Mouse (Mus musculus) liver, embryonic 11.5 days (tissue): ENCODE results near the gene Setd7. TPM values are rescaled to one million over a fixed set of nuclear protein-coding genes. Genes with fewer than 3 reads are reported as not detected.

Experiments used
- ATAC-seq: fragments of 200-750 bp; cut with Nextera tagmentation; replicated peaks from 2 replicates; pipeline ENCODE4 v1.8.0; 2017; ENCODE audit warnings: moderate number of reproducible peaks, mild to moderate bottlenecking, moderate TSS enrichment, moderate library complexity; ENCODE audit not compliant: low FRiP score
- DNase-seq: peaks from one replicate; pipeline ENCODE4 v3.0.0-alpha.2; 2017; ENCODE audit warnings: low spot score
- H3K27ac ChIP-seq: fragments of 300-500 bp; sonication (generic); 2 replicates; pipeline ENCODE4 v1.5.1; 2014; ENCODE audit warnings: mild to moderate bottlenecking, low read depth, low read length, control low read depth
- H3K27me3 ChIP-seq: fragments of 300-500 bp; sonication (generic); replicated peaks from 2 replicates; pipeline ENCODE4 v1.6.1; 2014; ENCODE audit warnings: low read length, mixed read lengths; ENCODE audit not compliant: control insufficient read depth, insufficient read depth
- H3K36me3 ChIP-seq: fragments of 300-500 bp; sonication (generic); 2 replicates; pipeline ENCODE4 v1.6.1; 2014; ENCODE audit warnings: mild to moderate bottlenecking, low read length, moderate library complexity, mixed read lengths; ENCODE audit not compliant: control insufficient read depth, insufficient read depth
- H3K4me1 ChIP-seq: fragments of 300-500 bp; sonication (generic); replicated peaks from 2 replicates; pipeline ENCODE4 v1.6.1; 2014; ENCODE audit warnings: low read length, mixed read lengths; ENCODE audit not compliant: control insufficient read depth, insufficient read depth
- H3K4me2 ChIP-seq: fragments of 300-500 bp; sonication (generic); 2 replicates; pipeline ENCODE4 v1.6.1; 2014; ENCODE audit warnings: mild to moderate bottlenecking, control low read depth, moderate library complexity
- H3K4me3 ChIP-seq: fragments of 300-500 bp; sonication (generic); 2 replicates; pipeline ENCODE4 v1.5.1; 2014; ENCODE audit warnings: low read depth, low read length, control low read depth
- H3K9ac ChIP-seq: fragments of 300-500 bp; sonication (generic); 2 replicates; pipeline ENCODE4 v1.6.1; 2014; ENCODE audit warnings: low read depth, low read length, control low read depth
- H3K9me3 ChIP-seq: fragments of 300-500 bp; sonication (generic); 2 replicates; pipeline ENCODE4 v1.6.1; 2016; ENCODE audit warnings: low read length, inconsistent platforms, mixed read lengths; ENCODE audit not compliant: control insufficient read depth
- WGBS: fragments of 180-500 bp; shearing (Covaris S2); extraction: QIAGEN DNeasy Blood & Tissue Kit; methylation state at CpG from one replicate; pipeline ENCODE4 v1.1.7; 2014; 5-methylcytosine and 5-hydroxymethylcytosine counted together
- polyA plus RNA-seq: library from polyadenylated mRNA; unstranded; fragments of >200 nt; fragmentation: Nextera tagmentation; extraction: Ambion mirVana; gene quantifications from 2 replicates; pipeline ENCODE4 v1.2.1, GENCODE M21; 2014

Gene Setd7
- polyA plus RNA-seq = 2.3 and 2.4 TPM in 2 replicates

DNA sequence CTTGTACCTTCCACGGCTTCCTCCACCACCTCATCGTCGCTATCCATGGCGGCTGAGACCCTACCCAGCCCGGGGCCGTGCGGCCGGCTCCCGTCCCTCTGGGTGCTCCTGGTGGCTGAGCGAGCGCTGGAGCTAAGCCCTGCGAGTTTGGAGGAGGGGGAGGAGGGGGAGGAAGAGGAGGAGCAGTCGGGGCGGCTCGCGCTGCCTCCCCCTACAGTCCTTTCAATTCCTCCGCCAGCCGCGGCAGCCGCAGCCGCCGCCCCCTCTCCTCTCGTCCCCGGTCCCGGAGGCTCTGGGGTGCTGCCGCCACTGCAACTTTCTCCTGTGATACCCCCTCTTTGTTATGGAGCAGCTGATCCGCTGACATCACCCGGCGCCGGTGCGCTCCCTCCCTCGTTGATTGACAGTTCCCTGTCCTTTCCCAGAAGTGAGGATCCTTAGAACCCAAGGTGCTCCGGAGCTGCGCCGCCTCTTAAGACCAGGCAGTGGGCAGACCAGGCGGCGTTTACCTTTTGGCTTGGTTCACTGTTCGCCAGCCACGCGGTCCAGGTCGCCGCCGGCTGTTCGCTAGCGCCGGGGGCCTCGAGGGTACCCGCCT is at the start of gene Setd7:
Gene Setd7, minus strand, starts transcription at position 369 of the 598 bp plus-strand sequence.
- Histone ChIP-seq H3K4me1 (peaks cover 9% of the 10 kb centered on the region), H3K4me3 (peak within 1 kb of the TSS; percentile 78), H3K4me2 (peak within 1 kb of the TSS; percentile 100), H3K27me3 (no peaks in the 10 kb centered on the region), H3K9ac (peak within 1 kb of the TSS; percentile 82), H3K27ac (peak within 1 kb of the TSS; percentile 73), H3K36me3 (no peaks in the 10 kb centered on the region), H3K9me3 (no peaks in the 10 kb centered on the region)
- ATAC-seq (peak; percentile 79), DNase-seq (peak; percentile 86)
- WGBS = under 1% methylated on average over 47 of the region's 48 CpGs

DNA sequence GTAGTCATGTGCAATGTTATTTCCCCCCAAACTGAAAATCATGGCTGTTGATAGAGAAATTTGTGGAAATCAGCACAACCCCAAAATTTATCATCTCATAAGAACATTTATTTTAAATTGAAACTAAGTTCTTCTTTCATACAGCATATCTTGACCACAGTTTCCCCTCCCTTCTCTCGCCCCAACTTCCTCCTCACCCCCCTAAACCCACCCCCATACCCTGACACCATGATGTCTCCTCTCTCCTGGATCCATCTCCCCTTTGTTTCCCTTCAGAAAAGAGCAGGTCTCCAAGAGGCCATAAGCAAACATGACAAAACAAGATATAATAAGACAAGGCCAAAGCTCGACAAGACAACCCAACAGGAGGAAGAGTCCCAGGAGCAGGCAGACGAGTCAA is 43.8 kb upstream of the Setd7 start:
- Histone ChIP-seq H3K4me1 (no peaks in the 10 kb centered on the region), H3K9ac (no peak overlapping the region), H3K36me3 (no peaks in the 10 kb centered on the region), H3K9me3 (no peaks in the 10 kb centered on the region), H3K27me3 (no peaks in the 10 kb centered on the region), H3K27ac (no peak overlapping the region), H3K4me3 (no peak overlapping the region), H3K4me2 (no peak overlapping the region)
- 57% methylated on average over 3 of the region's 3 CpGs for WGBS
- DNase-seq = no peak
- no peak for ATAC-seq

DNA sequence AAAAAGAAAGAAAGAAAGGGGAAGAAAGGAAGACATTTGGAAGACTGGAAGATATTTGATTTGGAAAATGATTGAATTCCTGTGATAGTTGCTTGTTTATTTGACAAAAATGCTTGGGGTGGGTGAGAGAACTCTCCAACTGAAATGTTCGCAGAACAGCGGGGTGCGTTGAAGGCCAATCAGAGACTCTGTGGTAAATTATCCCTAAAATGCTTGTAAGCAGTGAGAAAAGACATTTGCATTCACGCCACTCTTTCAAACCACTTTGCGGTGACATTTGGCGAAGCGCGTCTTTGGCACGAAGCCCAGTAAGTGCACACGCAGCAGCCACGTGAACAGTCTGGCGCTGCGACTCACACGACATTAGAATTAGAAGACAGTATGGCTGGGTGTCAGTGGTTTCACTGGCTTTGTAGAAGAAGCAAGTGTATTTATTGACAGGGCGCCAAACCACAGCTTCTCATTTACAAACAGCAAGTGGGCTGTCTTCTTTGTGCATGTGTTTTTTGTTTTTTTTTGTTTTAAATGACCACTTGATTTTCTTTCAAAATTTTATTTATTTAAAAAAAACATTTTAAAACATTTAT is 43.1 kb upstream of the Setd7 start:
- Histone ChIP-seq H3K36me3 (no peaks in the 10 kb centered on the region), H3K27ac (no peak overlapping the region), H3K27me3 (no peaks in the 10 kb centered on the region), H3K9ac (no peak overlapping the region), H3K4me3 (no peak overlapping the region), H3K4me2 (no peak overlapping the region), H3K4me1 (no peaks in the 10 kb centered on the region), H3K9me3 (no peaks in the 10 kb centered on the region)
- 89% methylated on average over 15 of the region's 15 CpGs for WGBS
- no peak for ATAC-seq
- no peak for DNase-seq

DNA sequence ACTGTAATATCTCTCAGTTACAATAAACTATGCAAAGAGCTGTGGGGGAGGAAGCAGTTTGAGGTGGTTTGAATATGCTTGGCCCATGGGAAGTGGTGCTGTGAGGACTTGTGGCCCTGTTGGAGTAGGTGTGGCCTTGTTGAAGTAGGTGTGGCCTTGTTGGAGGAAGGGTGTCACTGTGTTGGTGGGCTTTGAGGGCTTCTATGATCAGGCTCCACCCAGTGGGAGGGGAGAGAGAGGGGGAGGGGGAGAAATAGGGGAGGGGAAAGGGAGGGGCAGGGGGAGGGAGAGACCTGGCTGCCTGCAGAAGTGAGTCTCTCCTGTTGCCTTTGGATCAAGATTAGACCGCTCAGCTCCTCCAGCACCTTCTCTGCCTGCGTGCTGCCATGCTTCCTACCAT is 40.8 kb upstream of the Setd7 start:
- Histone ChIP-seq H3K27me3 (no peaks in the 10 kb centered on the region), H3K9ac (no peak overlapping the region), H3K27ac (no peak overlapping the region), H3K9me3 (no peaks in the 10 kb centered on the region), H3K4me3 (no peak overlapping the region), H3K4me2 (no peak overlapping the region), H3K4me1 (no peaks in the 10 kb centered on the region), H3K36me3 (no peaks in the 10 kb centered on the region)
- WGBS = 83% methylated on average over 2 of the region's 2 CpGs
- ATAC-seq (no peak), DNase-seq (no peak)

DNA sequence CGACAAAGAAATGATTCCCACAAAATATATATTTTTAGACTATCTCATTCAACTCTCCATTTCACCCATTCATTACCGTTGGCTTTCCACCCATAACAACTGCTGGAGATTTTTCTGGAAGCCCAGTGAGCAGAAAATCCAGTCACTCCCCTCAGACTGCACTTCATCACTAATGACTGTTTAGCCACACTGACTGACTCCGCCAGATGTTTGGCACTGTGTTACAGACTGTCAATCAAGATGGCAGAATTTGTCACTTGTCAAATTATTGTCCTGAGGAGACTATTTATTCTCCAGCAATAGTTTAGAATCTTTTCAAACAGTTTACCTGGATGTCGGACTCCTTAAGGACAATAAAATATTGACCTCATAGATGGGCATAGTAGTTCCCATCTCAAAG is 40.0 kb upstream of the Setd7 start:
- Histone ChIP-seq H3K4me1 (no peaks in the 10 kb centered on the region), H3K9me3 (no peaks in the 10 kb centered on the region), H3K27me3 (no peaks in the 10 kb centered on the region), H3K4me2 (no peak overlapping the region), H3K9ac (no peak overlapping the region), H3K4me3 (no peak overlapping the region), H3K36me3 (no peaks in the 10 kb centered on the region), H3K27ac (no peak overlapping the region)
- DNase-seq (no peak), ATAC-seq (no peak)
- 86% methylated on average over 4 of the region's 4 CpGs for WGBS

DNA sequence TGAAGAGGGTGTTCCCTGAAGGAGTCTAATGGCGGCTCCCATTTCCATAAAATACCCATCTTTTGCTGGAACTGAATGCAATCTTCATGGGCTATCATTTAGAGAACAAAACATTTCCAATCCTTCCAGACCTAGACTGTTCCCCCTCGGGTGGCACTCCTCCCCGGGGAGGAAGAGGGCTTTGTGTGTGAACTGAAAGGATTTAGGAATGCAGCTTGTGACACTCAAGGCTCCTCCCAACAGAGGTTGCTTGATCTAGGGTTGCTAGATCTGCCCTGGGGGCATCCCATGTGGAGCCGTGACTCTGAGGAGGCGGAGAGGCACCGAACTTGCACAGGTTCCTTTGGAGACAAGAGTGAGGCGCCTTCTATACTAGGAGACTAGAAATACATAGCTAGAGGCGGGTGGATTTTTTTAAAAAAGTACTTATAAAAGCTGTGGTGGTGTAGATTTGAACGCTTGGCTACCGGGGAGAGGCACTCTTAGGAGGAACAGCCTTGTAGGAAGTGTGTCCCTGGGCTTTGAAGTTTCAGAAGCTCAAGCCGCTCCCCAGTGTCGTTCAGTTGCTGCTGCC is 38.5 kb upstream of the Setd7 start:
- Histone ChIP-seq H3K27ac (no peak overlapping the region), H3K27me3 (no peaks in the 10 kb centered on the region), H3K9me3 (no peaks in the 10 kb centered on the region), H3K4me2 (no peak overlapping the region), H3K4me1 (no peaks in the 10 kb centered on the region), H3K4me3 (no peak overlapping the region), H3K9ac (no peak overlapping the region), H3K36me3 (no peaks in the 10 kb centered on the region)
- DNase-seq = no peak
- 74% methylated on average over 12 of the region's 12 CpGs for WGBS
- no peak for ATAC-seq

DNA sequence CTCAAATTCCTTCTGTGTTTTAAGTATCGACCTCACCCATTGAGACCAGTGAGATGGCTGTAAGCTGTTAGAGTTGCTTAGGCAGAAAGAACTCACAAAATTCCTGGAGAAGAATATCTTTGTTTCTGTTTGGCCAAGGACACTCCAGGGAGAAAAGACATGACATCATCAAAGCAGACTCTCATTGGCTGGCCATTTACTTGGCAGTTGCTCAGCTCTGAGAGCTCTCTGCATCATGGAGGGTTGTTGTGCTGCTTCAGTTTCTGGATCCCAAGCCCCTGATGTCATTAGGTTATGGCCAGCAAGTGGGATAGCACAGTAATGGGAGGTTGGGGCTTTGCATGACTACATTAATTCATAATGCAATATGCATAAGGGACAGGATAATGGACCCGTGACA is 35.9 kb upstream of the Setd7 start:
- Histone ChIP-seq H3K4me3 (no peak overlapping the region), H3K27me3 (no peaks in the 10 kb centered on the region), H3K27ac (no peak overlapping the region), H3K4me1 (no peaks in the 10 kb centered on the region), H3K9ac (no peak overlapping the region), H3K9me3 (no peaks in the 10 kb centered on the region), H3K4me2 (no peak overlapping the region), H3K36me3 (no peaks in the 10 kb centered on the region)
- WGBS = 76% methylated on average over 2 of the region's 2 CpGs
- DNase-seq (no peak), ATAC-seq (no peak)

DNA sequence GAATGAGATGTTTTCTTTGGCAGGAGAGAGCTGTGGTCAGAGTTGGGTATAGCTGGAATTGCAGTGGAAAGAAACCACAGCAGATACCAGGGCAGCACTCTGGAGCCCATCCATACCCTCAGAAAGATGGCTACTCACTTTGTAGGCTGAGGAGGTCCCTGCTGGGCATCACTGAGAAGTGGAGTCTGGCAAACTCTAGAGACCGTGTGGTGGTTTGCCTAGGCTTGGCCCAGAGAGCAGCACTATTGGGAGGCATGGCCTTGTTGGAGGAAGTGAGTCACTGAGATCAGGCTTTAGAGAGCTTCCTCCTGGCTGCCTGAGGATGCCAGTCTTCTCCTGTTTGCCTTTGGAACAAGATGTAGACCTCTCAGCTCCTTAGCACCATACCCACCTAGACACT is 32.8 kb upstream of the Setd7 start:
- Histone ChIP-seq H3K4me2 (no peak overlapping the region), H3K27ac (no peak overlapping the region), H3K36me3 (no peaks in the 10 kb centered on the region), H3K4me3 (no peak overlapping the region), H3K9ac (no peak overlapping the region), H3K9me3 (no peaks in the 10 kb centered on the region), H3K4me1 (no peaks in the 10 kb centered on the region), H3K27me3 (peaks cover 4% of the 10 kb centered on the region; the same call in 1 of the 2 replicates)
- WGBS = 38% methylated on average over 1 of the region's 1 CpGs
- no peak for ATAC-seq
- no peak for DNase-seq

DNA sequence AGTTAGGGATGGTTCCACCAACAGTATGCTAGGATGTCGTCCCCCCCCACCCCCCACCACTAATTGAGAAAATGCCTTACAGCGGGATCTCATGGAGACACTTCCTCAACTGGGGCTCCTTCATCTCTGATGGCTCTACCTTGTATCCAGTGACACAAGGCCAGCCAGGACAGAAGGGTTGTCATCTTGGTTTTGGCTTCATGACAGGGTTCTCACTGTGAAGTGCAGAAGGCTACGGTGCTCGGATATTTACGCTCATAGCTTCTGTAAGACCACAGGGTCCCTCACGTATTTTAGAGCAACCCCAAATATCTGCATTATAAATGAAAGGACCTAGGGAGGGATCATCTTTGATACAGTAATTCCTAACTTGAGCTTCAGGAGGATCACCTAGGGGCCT is 30.9 kb upstream of the Setd7 start:
- H3K27ac ChIP-seq = no peak overlapping the region
- no peaks in the 10 kb centered on the region for H3K4me1 ChIP-seq
- no peak overlapping the region for H3K4me3 ChIP-seq
- DNase-seq (no peak), ATAC-seq (no peak)
- H3K36me3 ChIP-seq = no peaks in the 10 kb centered on the region
- H3K9me3 ChIP-seq = no peaks in the 10 kb centered on the region
- WGBS = 87% methylated on average over 6 of the region's 6 CpGs
- peaks cover 4% of the 10 kb centered on the region; the same call in 1 of the 2 replicates for H3K27me3 ChIP-seq
- no peak overlapping the region for H3K4me2 ChIP-seq
- H3K9ac ChIP-seq = no peak overlapping the region
